Mouse (Mus musculus) liver, embryonic 16.5 days (tissue): ENCODE results near the gene Rhoj. TPM values are rescaled to one million over a fixed set of nuclear protein-coding genes. Genes with fewer than 3 reads are reported as not detected.

Source experiments
- ATAC-seq: fragments of 200-750 bp; cut with Nextera tagmentation; 2 replicates; pipeline ENCODE4 v1.8.0; 2017; ENCODE audit warnings: low read depth, mild to moderate bottlenecking, moderate number of reproducible peaks, moderate library complexity
- H3K27ac ChIP-seq: fragments of 300-500 bp; sonication (generic); 2 replicates; pipeline ENCODE4 v1.5.1; 2014; ENCODE audit warnings: mild to moderate bottlenecking, low read length
- H3K27me3 ChIP-seq: fragments of 300-500 bp; sonication (generic); 2 replicates; pipeline ENCODE4 v1.6.1; 2014; ENCODE audit warnings: low read depth, low read length, mixed read lengths; ENCODE audit not compliant: control insufficient read depth, insufficient read depth
- H3K36me3 ChIP-seq: fragments of 300-500 bp; sonication (generic); 2 replicates; pipeline ENCODE4 v1.6.1; 2014; ENCODE audit warnings: mild to moderate bottlenecking; ENCODE audit not compliant: control insufficient read depth, insufficient read depth
- H3K4me1 ChIP-seq: fragments of 300-500 bp; sonication (generic); 2 replicates; pipeline ENCODE4 v1.6.1; 2014; ENCODE audit warnings: low read depth, low read length, mixed read lengths; ENCODE audit not compliant: control insufficient read depth
- H3K4me2 ChIP-seq: fragments of 300-500 bp; sonication (generic); 2 replicates; pipeline ENCODE4 v1.6.1; 2014; ENCODE audit warnings: low read depth, low read length, mixed read lengths
- H3K4me3 ChIP-seq: fragments of 300-500 bp; sonication (generic); 2 replicates; pipeline ENCODE4 v1.5.1; 2014; ENCODE audit warnings: low read depth, mild to moderate bottlenecking, low read length
- H3K9ac ChIP-seq: fragments of 300-500 bp; sonication (generic); 2 replicates; pipeline ENCODE4 v1.6.1; 2014; ENCODE audit warnings: low read depth, low read length
- H3K9me3 ChIP-seq: fragments of 300-500 bp; sonication (generic); replicated peaks from 2 replicates; pipeline ENCODE4 v1.6.1; 2016; ENCODE audit warnings: low read length; ENCODE audit not compliant: control insufficient read depth
- WGBS: fragments of 180-500 bp; shearing (Covaris S2); extraction: QIAGEN DNeasy Blood & Tissue Kit; methylation state at CpG from one replicate; pipeline ENCODE4 v1.1.7; 2014; ENCODE audit not compliant: insufficient replicate concordance; 5-methylcytosine and 5-hydroxymethylcytosine counted together
- polyA plus RNA-seq: library from polyadenylated mRNA; unstranded; fragments of >200 nt; fragmentation: Nextera tagmentation; extraction: Ambion mirVana; gene quantifications from 2 replicates; pipeline ENCODE4 v1.2.1, GENCODE M21; 2015

Rhoj gene
- polyA plus RNA-seq, 1 experiment from 2014 or later = 6.6 TPM

- Histone ChIP-seq H3K4me2 (no peak overlapping the region), H3K36me3 (peaks cover 9% of the 10 kb centered on the region), H3K4me3 (no peak overlapping the region), H3K9ac (no peak overlapping the region), H3K27me3 (no peaks in the 10 kb centered on the region), H3K9me3 (no peaks in the 10 kb centered on the region), H3K27ac (no peak overlapping the region), H3K4me1 (no peaks in the 10 kb centered on the region)
- WGBS = 86% methylated on average over 8 of the region's 8 CpGs
- ATAC-seq = no peak
These were observed 142.5 kb downstream of the Rhoj start for GRCm38 (mm10) chr12:75450592-75450991.

Other genes starting within 250 kb of the Rhoj start
- not detected in 2 replicates for gene Kcnh5, start 131.0 kb upstream of the Rhoj start, polyA plus RNA-seq
- not detected in 2 replicates for gene Gphb5, start 108.5 kb downstream of the Rhoj start, polyA plus RNA-seq